Mouse (Mus musculus) CH12.LX (cell line): ENCODE measurements around the gene 4932438H23Rik. TPM values are rescaled to one million over a fixed set of nuclear protein-coding genes. Genes with fewer than 3 reads are reported as not detected.

Source experiments
- DNase-seq: peaks from one replicate; pipeline ENCODE4 v3.0.0-alpha.2; 2013; ENCODE audit errors: extremely low read depth
- H3K27ac ChIP-seq: 2 replicates; pipeline ENCODE4 v1.5.1; 2012; ENCODE audit warnings: low read depth, mild to moderate bottlenecking, control low read depth, moderate library complexity; ENCODE audit not compliant: insufficient read depth
- H3K27me3 ChIP-seq: replicated peaks from 2 replicates; pipeline ENCODE3; 2012; ENCODE audit warnings: inconsistent platforms
- H3K36me3 ChIP-seq, 2 experiments: replicated peaks in 1 of 2; 2 replicates each; pipeline versions ENCODE3 to v1.6.1; 2012; ENCODE audit warnings: inconsistent platforms in 1 of 2, low read length in 1 of 2, mild to moderate bottlenecking in 1 of 2, mixed read lengths in 1 of 2, moderate library complexity in 1 of 2; ENCODE audit not compliant: control insufficient read depth in 1 of 2, insufficient read depth in 1 of 2
- H3K4me1 ChIP-seq, 2 experiments: 2 replicates each; pipeline ENCODE4 v1.6.1; 2012; ENCODE audit warnings: inconsistent platforms in 1 of 2, moderate library complexity in 1 of 2; ENCODE audit not compliant: insufficient read depth in 2 of 2, control insufficient read depth in 1 of 2
- H3K4me2 ChIP-seq: 2 replicates; pipeline ENCODE4 v1.6.1; 2012; ENCODE audit warnings: low read depth, mild to moderate bottlenecking, control low read depth; ENCODE audit not compliant: poor library complexity, insufficient read depth, severe bottlenecking
- H3K4me3 ChIP-seq, 3 experiments: fragments of 150-350 bp in 1 of 3; sonication (generic) in 1 of 3; replicated peaks in 1 of 3; 2 replicates each; pipeline versions ENCODE3 to v1.5.1; 2011 to 2012; ENCODE audit warnings: low read depth in 2 of 3, low read length in 2 of 3, mild to moderate bottlenecking in 2 of 3, moderate library complexity in 2 of 3, control low read depth in 1 of 3, improper control_type of control experiment in 1 of 3, inconsistent platforms in 1 of 3, mixed read lengths in 1 of 3; ENCODE audit not compliant: poor library complexity in 1 of 3
- H3K79me2 ChIP-seq: replicated peaks from 2 replicates; pipeline ENCODE4 v1.6.1; 2012; ENCODE audit warnings: mild to moderate bottlenecking, moderate library complexity; ENCODE audit not compliant: control insufficient read depth, poor library complexity, insufficient read depth, severe bottlenecking; ENCODE audit errors: extremely low read depth
- H3K9ac ChIP-seq: 2 replicates; pipeline ENCODE4 v1.6.1; 2012; ENCODE audit warnings: low read depth, mild to moderate bottlenecking, control low read depth, moderate library complexity; ENCODE audit not compliant: insufficient read depth
- H3K9me3 ChIP-seq: replicated peaks from 2 replicates; pipeline ENCODE3; 2012; ENCODE audit warnings: low read length, inconsistent platforms, mixed read lengths
- BHLHE40 ChIP-seq: IDR thresholded peaks from 2 replicates; pipeline ENCODE4 v1.6.1; 2011; ENCODE audit warnings: mild to moderate bottlenecking, low read depth, low read length, improper control_type of control experiment
- CHD1 ChIP-seq: IDR thresholded peaks from 2 replicates; pipeline ENCODE4 v1.6.1; 2012; ENCODE audit warnings: low read depth, low read length, improper control_type of control experiment, inconsistent platforms
- CHD2 ChIP-seq: IDR thresholded peaks from 2 replicates; pipeline ENCODE4 v1.6.1; 2011; ENCODE audit warnings: low read length, improper control_type of control experiment
- CTCF ChIP-seq, 2 experiments: IDR thresholded peaks in 1 of 2; conservative IDR thresholded peaks in 1 of 2; 2 replicates each; pipeline ENCODE4 v1.5.1; 2011 to 2012; ENCODE audit warnings: low read depth in 2 of 2, low read length in 2 of 2, improper control_type of control experiment in 1 of 2, inconsistent platforms in 1 of 2, mild to moderate bottlenecking in 1 of 2, moderate library complexity in 1 of 2
- E2F4 ChIP-seq: IDR thresholded peaks from 2 replicates; pipeline ENCODE4 v1.6.1; 2011; ENCODE audit warnings: low read depth, low read length, improper control_type of control experiment; ENCODE audit not compliant: insufficient replicate concordance
- ELF1 ChIP-seq: IDR thresholded peaks from 2 replicates; pipeline ENCODE4 v1.6.1; 2014; ENCODE audit warnings: low read depth, mild to moderate bottlenecking, inconsistent platforms, low read length, improper control_type of control experiment
- EP300 ChIP-seq: IDR thresholded peaks from 2 replicates; pipeline ENCODE4 v1.6.1; 2011; ENCODE audit warnings: low read length, improper control_type of control experiment
- ETS1 ChIP-seq: conservative IDR thresholded peaks from 2 replicates; pipeline ENCODE4 v1.6.1; 2012; ENCODE audit warnings: low read depth, mild to moderate bottlenecking, inconsistent platforms, low read length, improper control_type of control experiment, moderate library complexity
- GABPA ChIP-seq: IDR thresholded peaks from 2 replicates; pipeline ENCODE4 v1.6.1; 2012; ENCODE audit warnings: low read depth, low read length, improper control_type of control experiment, inconsistent platforms; ENCODE audit not compliant: insufficient replicate concordance
- HCFC1 ChIP-seq: IDR thresholded peaks from 2 replicates; pipeline ENCODE4 v1.6.1; 2012; ENCODE audit warnings: low read depth, mild to moderate bottlenecking, inconsistent platforms, low read length, improper control_type of control experiment
- IRF4 ChIP-seq: IDR thresholded peaks from 2 replicates; pipeline ENCODE4 v1.6.1; 2014; ENCODE audit warnings: low read depth, mild to moderate bottlenecking, inconsistent platforms, low read length, improper control_type of control experiment
- JUN ChIP-seq: IDR thresholded peaks from 2 replicates; pipeline ENCODE4 v1.6.1; 2011; ENCODE audit warnings: low read depth, mild to moderate bottlenecking, low read length, improper control_type of control experiment, moderate library complexity; ENCODE audit not compliant: insufficient read depth
- JUND ChIP-seq: conservative IDR thresholded peaks from 2 replicates; pipeline ENCODE4 v1.6.1; 2011; ENCODE audit warnings: low read depth, low read length, improper control_type of control experiment
- MAFK ChIP-seq: IDR thresholded peaks from 2 replicates; pipeline ENCODE4 v1.6.1; 2011; ENCODE audit warnings: low read length, improper control_type of control experiment; ENCODE audit not compliant: insufficient replicate concordance
- MAX ChIP-seq: IDR thresholded peaks from 2 replicates; pipeline ENCODE4 v1.6.1; 2011; ENCODE audit warnings: low read length, improper control_type of control experiment
- MAZ ChIP-seq: IDR thresholded peaks from 2 replicates; pipeline ENCODE4 v1.6.1; 2012; ENCODE audit warnings: low read depth, mild to moderate bottlenecking, inconsistent platforms, low read length, improper control_type of control experiment, moderate library complexity
- MEF2A ChIP-seq: IDR thresholded peaks from 2 replicates; pipeline ENCODE4 v1.6.1; 2014; ENCODE audit warnings: low read depth, mild to moderate bottlenecking, inconsistent platforms, low read length, improper control_type of control experiment, borderline replicate concordance
- MXI1 ChIP-seq: IDR thresholded peaks from 2 replicates; pipeline ENCODE4 v1.6.1; 2011; ENCODE audit warnings: mild to moderate bottlenecking, low read depth, low read length, improper control_type of control experiment
- MYC ChIP-seq: IDR thresholded peaks from 2 replicates; pipeline ENCODE4 v1.6.1; 2011; ENCODE audit warnings: low read depth, mild to moderate bottlenecking, improper control_type of control experiment, low read length
- NELFE ChIP-seq: IDR thresholded peaks from 2 replicates; pipeline ENCODE4 v1.6.1; 2011; ENCODE audit warnings: low read depth, low read length, improper control_type of control experiment
- NRF1 ChIP-seq: IDR thresholded peaks from 2 replicates; pipeline ENCODE4 v1.6.1; 2014; ENCODE audit warnings: low read depth, mild to moderate bottlenecking, inconsistent platforms, low read length, improper control_type of control experiment, moderate library complexity
- POLR2AphosphoS2 ChIP-seq: IDR thresholded peaks from 2 replicates; pipeline ENCODE4 v1.6.1; 2011; ENCODE audit warnings: low read depth, low read length, improper control_type of control experiment
- RAD21 ChIP-seq: IDR thresholded peaks from 2 replicates; pipeline ENCODE4 v1.6.1; 2011; ENCODE audit warnings: low read depth, mild to moderate bottlenecking, low read length, improper control_type of control experiment, moderate library complexity
- RCOR1 ChIP-seq: conservative IDR thresholded peaks from 2 replicates; pipeline ENCODE4 v1.6.1; 2012; ENCODE audit warnings: low read depth, mild to moderate bottlenecking, inconsistent platforms, low read length, improper control_type of control experiment
- SMC3 ChIP-seq: IDR thresholded peaks from 2 replicates; pipeline ENCODE4 v1.6.1; 2011; ENCODE audit warnings: low read depth, low read length, improper control_type of control experiment
- TBP ChIP-seq: conservative IDR thresholded peaks from 2 replicates; pipeline ENCODE4 v1.6.1; 2011; ENCODE audit warnings: low read depth, low read length, improper control_type of control experiment
- TCF12 ChIP-seq: IDR thresholded peaks from 2 replicates; pipeline ENCODE4 v1.6.1; 2014; ENCODE audit warnings: low read depth, mild to moderate bottlenecking, inconsistent platforms, low read length, improper control_type of control experiment
- UBTF ChIP-seq: IDR thresholded peaks from 2 replicates; pipeline ENCODE4 v1.6.1; 2012; ENCODE audit warnings: low read depth, mild to moderate bottlenecking, inconsistent platforms, low read length, improper control_type of control experiment, moderate library complexity
- USF1 ChIP-seq: IDR thresholded peaks from 2 replicates; pipeline ENCODE4 v1.6.1; 2014; ENCODE audit warnings: low read depth, mild to moderate bottlenecking, inconsistent platforms, low read length, improper control_type of control experiment
- USF2 ChIP-seq: conservative IDR thresholded peaks from 2 replicates; pipeline ENCODE4 v1.6.1; 2011; ENCODE audit warnings: low read depth, low read length, improper control_type of control experiment
- ZC3H11A ChIP-seq: IDR thresholded peaks from 2 replicates; pipeline ENCODE4 v1.6.1; 2012; ENCODE audit warnings: low read depth, mild to moderate bottlenecking, inconsistent platforms, low read length, improper control_type of control experiment
- ZKSCAN1 ChIP-seq: IDR thresholded peaks from 2 replicates; pipeline ENCODE4 v1.6.1; 2012; ENCODE audit warnings: low read depth, inconsistent platforms, low read length, improper control_type of control experiment, borderline replicate concordance
- ZMIZ1 ChIP-seq: IDR thresholded peaks from 2 replicates; pipeline ENCODE4 v1.6.1; 2012; ENCODE audit warnings: low read depth, mild to moderate bottlenecking, inconsistent platforms, low read length, improper control_type of control experiment
- dilution Hi-C: fragments of 300-500 bp; cut with MboI; formaldehyde crosslinking; loops from 2 replicates; pipeline ENCODE4 v1.14.3; 2020; ENCODE audit warnings: low sequenced_read_pairs; ENCODE audit not compliant: extremely low pct_unique_long_range_greater_than_20kb, extremely low pct_ligation_motif_present
- in situ Hi-C: fragments of 300-500 bp; cut with MboI; formaldehyde crosslinking; loops from 3 replicates; pipeline ENCODE4 v1.14.3; 2019; ENCODE audit warnings: low sequenced_read_pairs, low pct_ligation_motif_present, low pct_unique_long_range_greater_than_20kb, mixed read lengths
- polyA plus RNA-seq: library from polyadenylated mRNA; unstranded; fragments of >175 nt; gene quantifications from 2 replicates; pipeline ENCODE4 v1.2.1, GENCODE M21; 2012; ENCODE audit warnings: low read depth; ENCODE audit not compliant: insufficient read length
- total RNA-seq, 2 experiments: library from RNA; depleted of rRNA; stranded (reverse); fragments of 300-350 nt in 1 of 2; fragments of >200 nt in 1 of 2; gene quantifications; 2 replicates each; pipeline ENCODE4 v1.2.3; 2012 to 2014

The 4932438H23Rik gene
- total and polyA plus RNA-seq, 3 experiments = not detected

DNA sequence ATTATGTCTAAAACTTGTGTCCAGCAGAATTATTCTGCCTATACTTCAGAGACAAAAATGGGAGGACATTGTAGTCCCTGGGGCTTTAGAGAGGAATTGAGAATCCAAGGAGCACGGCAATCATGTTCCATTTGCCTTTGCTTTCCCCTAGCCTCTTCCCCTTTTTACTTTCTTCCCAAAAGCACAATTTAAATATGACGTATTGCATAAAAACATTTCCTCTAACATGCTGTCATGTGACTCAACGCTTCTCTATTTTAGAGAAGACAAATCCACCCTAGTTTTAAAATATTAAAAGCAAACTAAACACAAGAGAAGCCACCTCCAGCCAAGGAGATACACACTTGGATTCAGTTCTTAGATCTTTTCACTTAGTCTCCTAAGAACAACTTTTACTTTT lies 83.1 kb downstream of the 4932438H23Rik start:
- Histone ChIP-seq H3K36me3 (peaks cover 16 to 42% of the 10 kb centered on the region in 2 experiments), H3K27ac (no peak overlapping the region; the same call in 1 of the 2 replicates), H3K79me2 (no peaks in the 10 kb centered on the region), H3K9me3 (no peaks in the 10 kb centered on the region), H3K4me3 (peak overlapping the region; percentile 73 to 90 (median 84)), H3K9ac (peak overlapping the region; percentile 49; the same call in 1 of the 2 replicates), H3K4me2 (peak overlapping the region; percentile 72), H3K27me3 (no peaks in the 10 kb centered on the region), H3K4me1 (peaks cover 0 to 20% of the 10 kb centered on the region in 2 experiments; a peak in 2 of 4 replicates)
- in situ Hi-C loops = no loop called here
- dilution Hi-C loops = no loop called here
- peak; percentile 75 for DNase-seq
- no peak for TF ChIP-seq CHD2
- TF ChIP-seq JUND = no peak; the same call in 1 of the 2 replicates
- no peak; the same call in 1 of the 2 replicates for TF ChIP-seq MAX
- TF ChIP-seq ZC3H11A = no peak
- no peak for TF ChIP-seq TCF12
- 0 out of 2 replicates have a peak, but pooled peaks have one; percentile 36 for TF ChIP-seq TBP
- no peak for TF ChIP-seq ZKSCAN1
- no peak for TF ChIP-seq NRF1
- TF ChIP-seq USF1 = peak; percentile 70
- TF ChIP-seq ZMIZ1 = no peak; the same call in 1 of the 2 replicates
- TF ChIP-seq ETS1 = peak; percentile 44; the same call in 1 of the 2 replicates
- no peak for TF ChIP-seq CTCF (conservative IDR thresholded peaks at IDR 0.05 in 1 of 2, IDR thresholded peaks at IDR 0.05 in 1 of 2; ENCODE audit: low read depth in 2 of 2, low read length in 2 of 2)
- no peak for TF ChIP-seq ELF1
- TF ChIP-seq BHLHE40 = peak; percentile 69
- TF ChIP-seq USF2 = peak; percentile 72
- TF ChIP-seq MAZ = no peak
- TF ChIP-seq E2F4 = no peak
- 0 out of 2 replicates have a peak, but pooled peaks have one; percentile 30 for TF ChIP-seq IRF4
- no peak; the same call in 1 of the 2 replicates for TF ChIP-seq HCFC1
- TF ChIP-seq POLR2AphosphoS2 = no peak; the same call in 1 of the 2 replicates
- TF ChIP-seq MAFK = no peak
- TF ChIP-seq SMC3 = no peak
- TF ChIP-seq CHD1 = no peak
- TF ChIP-seq RAD21 = no peak
- TF ChIP-seq NELFE = no peak
- TF ChIP-seq MXI1 = no peak
- no peak for TF ChIP-seq UBTF
- no peak for TF ChIP-seq RCOR1
- TF ChIP-seq JUN = peak; percentile 45; the same call in 1 of the 2 replicates
- TF ChIP-seq GABPA = no peak
- TF ChIP-seq MEF2A = no peak
- no peak for TF ChIP-seq MYC
- peak; percentile 53 for TF ChIP-seq EP300
- TF ChIP-seq, all 38 proteins: peak for 8
